Mouse (Mus musculus) adrenal gland, adult 8-10 months (tissue): ENCODE measurements around the gene 4930432K21Rik. TPM values are rescaled to one million over a fixed set of nuclear protein-coding genes. Genes with fewer than 3 reads are reported as not detected.

Source experiments
- DNase-seq: peaks from one replicate; pipeline ENCODE4 v3.0.0; 2022
- total RNA-seq, 4 experiments: library from RNA; stranded (reverse); gene quantifications; 2 replicates each; pipeline ENCODE4 v1.2.4; 2022

4930432K21Rik gene
- total RNA-seq, 4 experiments from 2014 or later, result 0.38 to 0.81 (median 0.40) TPM

DNA sequence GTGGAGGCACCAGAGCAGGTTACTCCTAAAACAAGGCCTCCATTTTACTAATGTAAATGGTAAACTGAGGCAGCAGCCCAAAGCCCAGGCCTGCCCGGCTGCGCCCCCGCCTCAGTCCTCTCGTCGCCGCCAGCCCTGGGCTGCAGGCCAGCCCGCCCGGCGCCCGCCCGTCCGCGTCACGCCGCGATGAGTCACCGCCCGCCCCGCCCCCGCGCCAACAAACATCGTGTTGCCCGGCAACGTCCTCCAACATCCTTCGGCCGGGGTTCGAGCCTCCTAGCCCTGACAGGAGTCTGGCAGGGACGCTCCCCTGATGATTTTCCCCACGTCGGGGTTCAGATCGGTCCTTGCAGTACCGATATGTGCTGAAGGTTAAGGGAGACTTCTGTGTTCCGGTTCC, 44.7 kb downstream of the 4930432K21Rik start:
- DNase-seq, result peak; percentile 77

DNA sequence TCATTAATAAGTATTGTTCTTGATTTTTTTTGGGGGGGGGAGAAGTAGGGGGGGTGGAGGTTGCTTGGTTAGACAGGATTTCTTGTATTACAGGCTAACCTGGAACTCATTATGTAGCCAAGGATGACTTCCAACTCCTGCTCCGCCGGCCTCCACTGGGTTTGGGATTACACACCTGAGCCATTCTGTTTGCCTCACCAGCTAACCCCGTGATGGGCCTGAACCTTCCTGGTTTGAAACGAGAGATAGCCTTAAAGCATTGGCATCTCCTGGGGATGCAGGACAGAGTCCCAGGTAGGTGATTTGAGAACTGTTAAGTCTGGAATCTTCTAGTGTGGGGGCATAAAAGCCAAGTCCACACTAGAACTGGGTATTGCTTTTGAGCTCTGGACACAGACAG, 45.3 kb downstream of the 4930432K21Rik start:
- DNase-seq, result no peak

DNA sequence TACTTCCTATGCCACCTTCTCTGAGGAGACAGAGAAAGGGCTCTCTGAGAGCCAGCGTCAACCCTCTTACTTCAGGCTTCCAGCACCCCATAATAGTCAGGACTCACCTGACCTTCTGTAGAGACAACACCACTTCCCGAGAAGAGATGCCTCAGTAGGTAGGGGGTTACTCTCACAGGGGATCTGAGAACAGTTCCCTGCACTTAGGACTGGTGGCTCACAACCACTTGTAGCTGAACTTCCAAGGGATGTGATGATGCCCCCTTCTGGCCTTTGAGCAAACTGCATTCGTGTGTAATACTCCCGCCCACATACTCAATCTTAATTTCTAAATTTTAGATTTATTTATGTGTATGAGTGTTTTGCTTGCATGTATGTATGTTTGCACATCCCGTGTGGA, 45.7 kb downstream of the 4930432K21Rik start:
- no peak for DNase-seq

DNA sequence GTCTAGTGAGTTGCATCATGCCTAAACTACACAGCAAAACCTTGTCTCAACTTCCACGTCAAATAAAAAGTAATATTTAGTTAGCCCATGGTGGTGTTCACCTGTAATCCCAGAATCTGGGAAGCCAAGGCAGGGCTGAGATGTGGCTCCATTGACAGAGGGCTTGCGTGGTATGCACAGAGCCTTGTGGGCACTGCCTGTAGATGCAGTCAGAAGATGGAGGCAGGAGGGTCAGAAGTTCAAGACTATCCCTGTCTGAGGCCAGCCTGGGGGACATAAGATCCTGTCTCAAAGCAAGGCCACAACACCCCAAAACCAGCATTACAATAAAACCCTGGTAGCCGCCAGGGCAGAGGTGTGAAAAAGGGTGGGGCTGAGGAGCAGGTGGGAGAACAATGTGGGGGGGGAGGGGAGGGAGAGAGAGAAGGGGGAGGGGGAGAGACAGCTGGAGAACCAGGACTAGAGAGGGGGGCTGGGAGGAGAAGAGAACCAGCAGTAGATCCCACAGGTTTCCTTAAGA, 46.5 kb downstream of the 4930432K21Rik start:
- no peak for DNase-seq

DNA sequence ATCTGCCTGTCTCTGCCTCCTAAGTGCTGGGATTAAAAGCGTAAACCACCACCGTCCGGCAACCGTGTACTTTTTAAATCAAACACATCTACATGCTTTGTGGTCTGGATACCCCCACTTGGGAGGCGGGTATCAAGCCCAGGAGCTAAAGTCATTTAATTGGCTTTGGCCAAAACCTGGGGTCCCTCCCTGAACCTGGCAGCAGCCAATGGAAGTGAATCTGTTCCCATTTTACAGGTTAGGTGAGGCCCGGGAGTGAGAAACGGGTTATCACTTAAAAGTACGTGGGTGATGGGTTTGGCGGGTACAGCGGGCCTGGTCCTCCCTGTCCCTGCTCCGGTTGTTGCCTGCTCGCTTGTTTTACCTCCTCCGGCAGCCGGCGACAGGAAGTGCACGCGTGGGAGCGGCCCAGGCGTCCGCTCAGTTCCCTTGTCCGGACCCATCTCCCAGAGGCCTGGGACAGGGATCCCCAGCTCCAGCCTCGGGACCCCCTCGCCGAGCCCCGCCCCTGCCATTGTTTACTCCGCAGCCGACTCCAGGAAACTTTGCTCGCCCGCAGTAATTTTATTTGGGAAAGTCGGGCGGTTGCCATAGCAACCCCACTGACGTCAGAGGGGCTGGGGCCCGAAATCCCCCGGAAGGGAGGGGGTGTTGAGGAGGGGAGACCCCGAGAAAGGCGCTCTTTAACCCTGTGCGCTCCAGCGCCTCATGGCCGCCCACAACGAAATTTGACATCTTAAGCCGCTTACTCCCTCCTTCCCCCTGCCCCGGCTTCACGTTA, 49.5 kb downstream of the 4930432K21Rik start:
- DNase-seq, result peak; percentile 86

DNA sequence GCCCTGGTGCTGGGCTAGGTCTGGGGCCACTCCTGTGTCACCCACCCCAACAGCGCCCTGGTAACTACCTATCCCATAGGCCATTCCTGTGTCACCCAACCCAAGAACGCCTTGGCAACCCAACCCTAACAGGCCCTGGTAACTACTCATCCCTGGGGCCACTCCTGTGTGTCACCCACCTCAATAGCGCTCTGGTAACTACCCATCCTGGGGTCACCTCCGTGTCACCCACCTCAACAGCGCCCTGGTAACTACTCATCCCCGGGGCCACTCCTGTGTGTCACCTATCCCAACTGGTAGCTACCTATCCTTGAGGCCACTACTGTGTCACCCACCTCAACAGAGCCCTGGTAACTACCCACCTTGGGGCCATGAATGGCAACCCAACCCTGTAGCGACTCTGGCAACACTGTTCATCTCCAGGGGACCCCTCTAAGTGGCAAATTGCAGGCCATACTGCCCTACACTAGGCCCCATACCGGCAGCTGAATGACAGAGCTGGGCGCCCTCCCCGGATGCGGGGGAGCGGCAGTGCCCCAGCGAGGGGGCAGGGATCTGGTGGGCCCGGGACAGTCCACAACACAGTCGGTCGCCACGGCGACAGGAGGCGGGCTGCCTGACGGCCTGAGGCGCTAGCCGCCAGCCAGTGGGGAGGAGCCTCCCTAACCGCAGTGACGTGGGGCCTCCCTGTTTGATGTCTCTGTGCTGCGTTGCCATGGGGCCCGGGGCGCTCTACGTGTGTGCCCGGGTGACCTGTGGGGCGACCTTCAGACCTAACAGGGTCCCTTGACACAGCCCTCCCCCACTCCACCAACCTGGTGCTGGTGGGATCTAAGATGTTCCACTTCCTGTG, 50.3 kb downstream of the 4930432K21Rik start:
- DNase-seq, result peak; percentile 92

DNA sequence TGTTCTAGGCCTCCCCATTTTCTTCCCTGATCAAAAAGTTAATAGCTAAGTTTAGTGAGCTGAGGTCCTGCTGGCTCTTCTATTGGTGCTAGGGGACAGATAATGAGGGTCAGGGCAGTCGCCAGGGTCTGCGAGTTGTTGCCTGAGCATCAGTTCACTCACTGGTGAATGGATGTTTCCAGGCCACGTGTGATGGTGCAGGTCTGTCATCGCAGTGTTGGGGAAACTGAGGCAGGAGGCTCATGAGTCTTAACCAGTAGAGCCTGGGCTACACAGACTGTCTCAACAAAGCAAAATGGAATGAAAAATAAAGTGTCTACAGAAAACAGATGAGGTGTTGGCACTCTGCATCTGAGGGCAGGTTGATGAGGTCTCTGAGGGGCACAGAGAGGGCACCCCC, 51.0 kb downstream of the 4930432K21Rik start:
- DNase-seq, result no peak

DNA sequence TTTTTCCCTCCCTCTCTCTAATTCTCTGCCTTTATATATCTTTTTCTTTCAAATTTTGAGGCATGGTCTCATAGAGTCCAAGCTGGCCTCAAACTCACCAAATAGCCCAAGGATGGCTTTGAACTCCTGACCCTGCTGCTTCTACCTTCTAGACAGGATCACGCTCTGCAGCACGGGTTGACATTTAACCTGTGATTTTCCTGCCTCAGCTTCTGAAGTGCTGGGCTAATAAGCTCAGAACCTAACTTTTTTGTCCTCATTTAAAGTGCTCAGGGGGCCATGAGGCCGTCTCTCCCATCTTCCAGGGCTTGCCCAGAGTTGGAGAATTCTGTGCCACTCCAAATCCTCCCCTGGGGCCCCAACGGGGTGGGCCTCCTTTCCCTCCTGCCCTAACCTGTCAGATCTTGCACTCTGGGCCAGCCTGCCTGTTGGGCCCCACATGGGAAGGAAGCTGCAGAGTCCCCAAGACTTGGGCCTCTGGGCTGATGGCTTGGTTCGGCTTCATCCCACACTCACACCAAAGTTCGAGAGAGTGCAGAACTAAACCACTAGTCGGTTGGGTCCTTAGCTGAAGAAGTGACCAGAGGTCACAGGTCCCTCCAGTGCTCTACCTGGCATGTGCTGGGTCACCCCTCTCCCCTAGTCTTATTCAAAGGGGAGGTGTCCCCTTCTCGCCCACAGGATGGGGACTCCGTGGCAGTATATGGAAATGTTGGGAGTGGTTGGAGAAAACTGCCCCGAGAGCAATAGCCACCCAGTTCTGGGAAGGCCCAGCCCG, 51.7 kb downstream of the 4930432K21Rik start:
- no peak for DNase-seq

DNA sequence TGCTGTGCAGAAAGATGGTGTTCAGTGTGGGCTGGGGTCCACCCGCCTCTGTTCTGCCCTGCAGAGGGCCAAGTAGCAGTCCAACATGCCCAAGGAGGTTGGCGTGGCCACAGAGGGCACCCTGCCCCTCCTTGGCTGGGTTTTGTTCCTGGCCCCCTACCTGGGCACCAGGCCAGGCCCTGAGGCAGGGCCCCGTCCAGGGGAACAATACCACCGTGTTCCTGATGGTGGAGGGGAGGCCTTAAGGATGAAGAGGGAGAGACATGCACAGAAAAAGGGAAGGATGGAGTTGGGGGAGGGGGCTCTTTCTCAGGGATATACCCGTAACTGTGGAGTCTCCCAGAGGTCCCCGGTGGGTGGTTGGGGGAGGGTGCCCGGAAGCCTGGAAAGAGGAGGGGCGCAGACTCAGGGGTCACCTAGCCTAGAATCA, 52.3 kb downstream of the 4930432K21Rik start:
- DNase-seq, result peak; percentile 61

DNA sequence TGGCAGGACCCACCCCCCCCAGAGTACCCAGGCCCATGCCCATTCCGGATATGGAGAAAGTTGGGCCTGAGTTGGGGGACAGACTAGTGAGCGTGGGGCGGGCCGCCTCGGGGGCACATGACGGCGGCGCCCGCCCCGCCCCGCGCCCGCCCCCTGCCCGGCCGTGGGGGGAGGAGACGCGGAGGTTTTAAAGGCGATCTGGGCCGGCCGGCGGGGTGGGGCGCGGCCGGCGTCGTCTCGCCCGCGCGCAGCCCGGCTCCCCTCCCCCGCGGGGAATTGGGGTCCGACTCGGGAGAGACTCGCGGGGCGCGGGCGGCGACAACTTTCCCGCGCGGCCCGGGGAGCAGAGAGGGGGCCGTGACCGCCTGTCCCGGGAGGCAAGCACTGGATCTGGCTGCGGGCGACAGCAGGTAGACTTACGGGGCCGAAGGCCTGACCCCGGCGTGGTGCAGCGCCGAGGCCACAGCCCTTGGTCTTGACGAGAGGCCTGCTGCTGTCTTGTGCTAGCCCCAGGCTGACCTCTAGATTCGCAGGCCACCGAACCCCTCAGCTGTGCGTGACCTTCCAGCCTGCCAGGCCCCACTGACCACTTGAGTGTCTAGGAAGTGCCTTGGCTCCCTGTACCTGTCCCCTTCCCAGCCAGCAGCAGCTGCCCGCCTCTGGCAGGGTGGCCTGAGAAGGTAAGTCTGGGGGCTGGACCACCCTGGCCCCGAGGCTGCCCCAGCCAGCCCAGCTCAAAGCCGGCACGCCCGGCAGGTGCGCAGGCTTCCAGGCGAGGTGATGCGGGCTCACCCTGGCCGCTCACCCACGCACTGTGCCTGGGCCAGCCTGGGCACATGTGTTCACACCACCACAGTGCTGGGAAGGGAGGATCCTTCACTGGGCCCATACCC, 53.1 kb downstream of the 4930432K21Rik start:
- DNase-seq, result peak; percentile 78

DNA sequence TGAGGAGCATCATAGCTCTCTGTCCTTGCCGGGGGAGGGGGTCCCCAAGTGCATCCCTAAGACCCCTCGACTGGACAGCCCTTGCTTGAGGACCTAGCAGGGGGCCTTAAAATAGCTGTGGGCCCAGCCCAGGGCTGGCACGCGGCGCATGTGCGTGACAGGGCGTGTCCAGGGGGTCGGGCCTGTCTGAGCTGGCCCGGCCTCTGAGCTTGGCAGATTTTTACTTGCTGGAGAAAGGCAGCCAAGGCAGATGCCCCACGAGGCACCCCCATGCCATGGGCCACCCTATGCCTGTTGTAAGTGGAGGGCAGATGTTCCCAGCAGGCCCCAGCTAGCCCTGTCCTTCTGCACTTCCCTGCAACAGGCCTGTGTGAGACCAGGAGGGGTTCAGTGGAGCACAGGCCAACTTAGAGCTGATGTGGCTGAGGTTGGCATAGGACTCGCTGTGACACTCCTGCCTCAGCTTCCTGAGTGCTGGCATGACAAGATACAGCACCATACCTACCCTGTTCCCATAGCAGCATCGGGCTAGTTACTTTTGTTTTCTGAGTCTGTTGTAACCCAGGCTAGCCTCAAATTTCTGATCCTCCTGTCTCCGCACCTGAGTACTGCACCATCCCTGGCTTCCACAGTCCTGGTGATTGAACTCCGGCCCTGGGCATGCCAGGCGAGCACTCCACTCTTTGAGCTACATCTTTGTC, 53.9 kb downstream of the 4930432K21Rik start:
- peak; percentile 89 for DNase-seq

DNA sequence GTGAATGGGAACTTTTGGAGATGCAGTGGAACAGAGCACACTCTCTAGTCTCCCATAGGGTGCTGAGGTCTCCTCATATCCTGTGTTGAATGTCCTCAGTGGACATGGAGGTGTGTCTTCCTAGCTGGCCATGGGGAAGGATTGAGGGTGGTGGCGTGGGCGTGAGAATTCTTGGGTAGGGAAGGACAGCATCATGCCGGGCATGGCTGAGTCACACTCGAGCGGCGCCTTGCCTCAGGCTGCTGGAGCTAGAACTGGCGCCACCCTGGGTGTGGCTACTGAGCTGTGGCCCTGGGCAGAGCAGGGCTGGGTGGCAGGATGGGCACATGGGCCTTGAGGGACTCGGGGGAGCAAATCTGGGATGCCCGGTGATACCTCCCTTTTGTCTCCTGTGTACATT, 54.6 kb downstream of the 4930432K21Rik start:
- peak; percentile 85 for DNase-seq

DNA sequence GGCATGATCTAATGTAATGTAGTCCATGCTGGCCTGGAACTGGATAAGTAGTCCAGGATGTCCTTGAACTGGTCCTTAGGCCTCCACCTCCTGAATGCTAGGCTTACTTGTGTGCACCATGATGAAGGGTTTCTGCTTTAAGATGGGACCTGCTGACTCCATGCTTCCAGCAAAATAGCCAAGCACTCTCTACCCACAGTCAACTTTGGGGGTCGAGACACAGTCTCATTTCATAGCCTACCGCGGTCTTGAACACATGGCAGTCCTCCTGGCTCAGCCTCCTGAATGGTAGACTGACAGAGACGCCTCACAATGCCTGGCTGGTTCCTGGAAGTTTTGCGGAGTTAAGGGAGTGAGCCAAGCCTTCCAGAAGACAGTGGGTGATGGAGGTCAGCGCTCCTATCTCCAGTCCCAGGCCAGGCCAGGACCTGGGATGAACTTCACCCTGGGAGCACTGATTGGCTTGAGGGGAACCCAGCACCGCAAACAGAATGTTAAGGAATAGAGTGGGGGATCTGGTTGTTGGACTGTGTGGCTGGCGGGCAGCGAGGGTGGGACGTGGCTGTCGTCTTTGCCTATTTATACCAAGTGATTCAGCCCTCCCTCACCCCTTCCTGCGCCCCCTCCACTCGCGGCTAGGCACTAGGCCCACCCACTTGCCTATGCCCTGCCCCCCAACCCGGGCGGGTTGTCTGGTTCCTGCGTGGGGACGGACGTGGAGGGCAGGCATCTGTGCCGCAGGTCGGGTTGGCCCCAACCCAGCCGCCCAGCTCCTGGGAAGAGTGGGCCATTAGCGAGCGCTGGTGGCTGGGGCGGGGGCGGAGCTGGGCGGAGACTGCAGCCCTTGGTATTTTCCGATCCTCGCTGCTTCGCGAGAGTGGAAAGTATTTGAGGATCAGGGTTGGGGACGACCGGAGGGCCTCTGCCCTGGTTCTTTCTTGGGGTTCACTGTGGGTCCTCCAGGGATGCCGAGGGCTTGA, 55.4 kb downstream of the 4930432K21Rik start:
- DNase-seq, result peak; percentile 91

DNA sequence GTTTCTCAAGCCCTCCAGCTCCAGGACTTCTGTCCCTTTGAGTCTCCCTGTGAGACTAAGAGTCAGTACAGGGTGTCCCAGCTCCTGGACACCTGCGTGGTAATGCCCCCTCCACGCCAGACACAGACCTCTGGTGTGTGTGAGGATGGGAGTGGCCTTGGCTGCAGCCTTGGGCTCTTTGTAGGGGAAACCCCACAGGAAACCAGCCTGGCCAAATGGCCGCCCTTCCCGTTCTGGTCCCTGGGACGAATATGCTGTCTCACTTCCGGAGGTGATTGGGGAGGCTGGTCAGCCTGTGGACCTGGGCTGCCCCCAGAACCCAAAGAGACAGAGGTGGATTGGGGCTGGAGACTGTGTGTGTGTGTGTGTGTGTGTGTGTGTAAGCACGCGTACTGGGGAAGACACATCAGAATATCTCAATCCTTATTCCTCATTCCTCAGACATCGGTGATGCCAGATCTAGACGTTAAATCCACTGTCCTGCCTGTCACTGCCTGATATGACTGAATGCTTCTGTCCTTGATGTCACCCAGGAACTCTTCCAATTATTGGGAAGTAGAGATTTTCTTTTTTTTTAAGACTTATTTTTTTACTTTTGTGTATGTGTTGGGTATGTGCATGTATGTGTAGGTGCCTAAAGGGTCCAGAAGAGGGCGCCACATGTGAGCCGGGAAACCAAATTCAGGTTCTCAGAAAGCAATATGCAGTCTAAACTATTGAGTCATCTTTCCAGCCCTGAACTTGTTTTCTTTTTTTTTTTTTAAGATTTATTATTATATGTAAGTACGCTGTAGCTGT, 56.3 kb downstream of the 4930432K21Rik start:
- peak; percentile 84 for DNase-seq

DNA sequence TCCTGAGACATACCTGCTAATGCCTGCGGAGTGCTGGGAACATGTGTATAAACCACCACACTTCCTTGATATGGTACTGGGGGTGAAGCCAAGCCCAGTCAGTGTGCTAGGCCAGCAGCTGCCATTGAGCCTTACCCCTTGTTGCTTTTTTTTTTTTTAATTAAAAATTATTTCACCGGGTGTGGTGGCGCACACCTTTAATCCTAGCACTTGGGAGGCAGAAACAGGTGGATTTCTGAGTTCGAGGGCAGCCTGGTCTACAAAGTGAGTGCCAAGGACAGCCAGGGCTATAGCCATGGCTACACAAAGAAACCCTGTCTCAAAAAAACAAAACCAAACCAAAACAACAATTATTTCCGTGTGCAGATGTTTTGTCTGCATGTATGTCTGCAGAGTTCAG, 57.2 kb downstream of the 4930432K21Rik start:
- no peak for DNase-seq

DNA sequence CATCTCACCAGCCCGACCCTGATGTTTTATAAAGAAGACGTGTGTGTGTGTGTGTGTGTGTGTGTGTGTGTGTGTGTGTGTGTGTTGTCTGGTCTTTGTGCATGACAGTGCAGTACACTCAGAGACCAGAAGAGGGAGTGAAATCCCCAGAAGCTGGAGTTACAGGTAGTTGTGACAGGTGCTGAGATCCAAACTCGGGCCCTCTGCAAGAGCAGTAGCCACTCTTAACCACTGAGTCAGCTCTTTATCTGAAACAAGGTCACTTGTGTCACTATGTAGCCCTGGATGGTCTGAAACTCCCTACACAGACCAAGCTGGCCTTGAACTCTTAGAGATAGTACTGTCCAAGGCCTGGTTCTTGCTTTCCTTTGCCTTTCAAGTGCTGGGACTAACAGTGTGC, 58.8 kb downstream of the 4930432K21Rik start:
- no peak for DNase-seq

DNA sequence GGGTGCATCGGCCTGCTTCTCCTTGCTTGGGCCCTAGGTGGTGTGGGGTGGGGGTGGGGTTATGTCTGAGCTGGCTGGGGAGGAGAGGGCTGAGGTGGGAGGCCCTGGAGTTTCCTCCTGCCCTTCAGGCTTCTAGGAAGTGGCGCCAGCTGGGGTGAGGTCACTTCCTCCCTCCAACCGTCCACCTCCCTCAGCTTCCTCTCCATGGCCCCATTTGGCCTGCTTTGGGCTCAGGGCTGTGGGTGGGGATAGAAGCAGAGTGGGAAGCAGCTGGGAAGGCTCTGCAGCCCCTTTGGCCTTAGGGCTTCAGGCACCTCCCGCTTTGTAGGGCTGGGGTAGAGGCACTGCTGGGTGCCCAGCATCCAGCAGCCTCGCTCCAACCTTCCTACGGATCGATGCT, 60.0 kb downstream of the 4930432K21Rik start:
- DNase-seq, result peak; percentile 61
